Mouse (Mus musculus): Measurements from ENCODE around the gene Cntd1. TPM values are rescaled to one million over a fixed set of nuclear protein-coding genes. Genes with fewer than 3 reads are reported as not detected.
"Not testable (repeated sequence)": the region's sequence is repeated elsewhere in the genome, so short reads cannot be mapped to it uniquely, and the experiment has no call there.

Cntd1 gene
- polyA plus RNA-seq, 1 experiment from 2014 or later = 1.3 TPM

DNA sequence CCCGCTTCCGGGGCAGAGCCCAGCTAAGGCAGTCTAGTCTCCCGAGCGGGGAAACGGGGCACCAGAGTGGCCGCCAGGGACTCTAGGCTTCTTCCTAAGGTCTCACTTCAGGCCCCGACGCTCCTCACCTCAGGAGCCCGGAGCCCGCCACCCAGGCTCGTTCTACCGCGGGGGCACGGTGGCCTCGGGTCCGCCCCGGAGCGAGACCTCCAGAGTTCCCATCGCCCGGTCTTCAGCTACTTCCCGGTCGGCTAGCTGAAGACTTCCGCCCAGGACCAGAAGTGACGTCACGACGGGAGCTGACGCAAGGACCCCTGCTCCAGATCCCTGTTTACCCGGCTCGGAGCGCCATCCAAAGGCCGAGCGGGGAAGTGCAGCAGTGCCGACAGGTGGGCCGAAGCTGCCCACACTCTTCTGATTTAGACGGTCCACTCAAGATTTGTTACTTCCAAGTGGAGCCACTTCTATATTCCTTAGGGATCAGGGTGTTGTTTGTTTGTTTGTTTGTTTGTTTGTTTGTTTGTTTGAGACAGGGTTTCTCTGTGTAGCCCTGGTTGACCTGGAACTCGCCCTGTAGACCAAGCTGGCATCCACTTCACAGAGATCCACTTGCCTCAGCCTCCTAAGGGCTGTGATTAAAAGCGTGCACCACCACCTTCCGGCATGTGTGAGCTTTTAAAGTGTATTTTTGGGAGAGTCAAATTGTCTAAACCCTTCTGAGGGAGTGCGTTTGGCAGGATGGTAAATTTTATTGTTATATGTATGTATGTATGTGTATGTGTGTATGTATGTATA, 23.4 kb downstream of the Cntd1 start, which contains the start of gene Becn1:
Gene Becn1 (minus strand): TSS at position 283 of the 795 bp plus-strand sequence.
- H3K4me3 ChIP-seq = peak within 1 kb of the TSS; percentile 67
- 7% methylated on average over 39 of the region's 39 CpGs for WGBS
- peaks cover 25% of the 10 kb centered on the region for H3K36me3 ChIP-seq
- peak within 1 kb of the TSS; percentile 96 for H3K9ac ChIP-seq
- peak within 1 kb of the TSS; percentile 73 for H3K27ac ChIP-seq
- peaks cover 19% of the 10 kb centered on the region for H3K4me1 ChIP-seq (replicated peaks)
- peak; percentile 95 for ATAC-seq (ENCODE audit: low FRiP score)
- peaks cover 3% of the 10 kb centered on the region; the same call in 1 of the 2 replicates for H3K27me3 ChIP-seq
- no peaks in the 10 kb centered on the region for H3K9me3 ChIP-seq
- H3K4me2 ChIP-seq = peak within 1 kb of the TSS; percentile 99

- Histone ChIP-seq H3K27ac (no peak overlapping the region), H3K4me3 (no peak overlapping the region), H3K9me3 (no peaks in the 10 kb centered on the region), H3K9ac (no peak overlapping the region), H3K4me2 (no peak overlapping the region), H3K4me1 (replicated peaks) (no peaks in the 10 kb centered on the region), H3K36me3 (no peaks in the 10 kb centered on the region), H3K27me3 (peaks cover 11% of the 10 kb centered on the region; the same call in 1 of the 2 replicates)
- WGBS = 42% methylated on average over 5 of the region's 5 CpGs
- no peak for ATAC-seq (ENCODE audit: low FRiP score)
Measured at GRCm38 (mm10) chr11:101307744-101308143, 28.9 kb downstream of the Cntd1 start.

GRCm38 (mm10) chr11:101311083-101311482, 32.3 kb downstream of the Cntd1 start:
- WGBS = 94% methylated on average over 3 of the region's 3 CpGs
- H3K4me3 ChIP-seq = no peak overlapping the region
- peaks cover 11% of the 10 kb centered on the region; the same call in 1 of the 2 replicates for H3K27me3 ChIP-seq
- peaks cover 5% of the 10 kb centered on the region; the same call in 1 of the 2 replicates for H3K4me1 ChIP-seq (replicated peaks)
- H3K27ac ChIP-seq = no peak overlapping the region
- H3K36me3 ChIP-seq = no peaks in the 10 kb centered on the region
- no peak overlapping the region for H3K9ac ChIP-seq
- H3K4me2 ChIP-seq = no peak overlapping the region
- no peak for ATAC-seq (ENCODE audit: low FRiP score)
- H3K9me3 ChIP-seq = no peaks in the 10 kb centered on the region

GRCm38 (mm10) chr11:101312150-101312549, 33.3 kb downstream of the Cntd1 start:
- 79% methylated on average over 3 of the region's 3 CpGs for WGBS
- H3K4me1 ChIP-seq (replicated peaks) = peaks cover 12% of the 10 kb centered on the region

DNA sequence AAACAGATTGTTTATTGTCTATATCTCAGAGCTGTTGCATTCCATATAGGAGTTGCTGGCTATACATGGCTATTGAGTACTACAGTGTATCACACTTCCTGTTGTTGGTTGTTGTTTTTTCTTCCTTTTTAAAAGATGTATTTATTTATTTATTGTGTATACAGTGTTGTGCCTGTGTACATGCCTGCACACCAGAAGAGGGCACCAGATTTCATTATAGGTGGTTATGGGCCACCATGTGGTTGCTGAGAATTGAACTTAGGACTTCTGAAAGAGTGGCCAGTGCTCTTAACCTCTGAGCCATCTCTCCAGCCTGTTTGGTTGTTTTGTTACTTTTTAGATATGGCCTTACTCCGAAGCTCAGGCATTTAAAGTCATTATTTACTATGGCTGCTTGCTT, 35.8 kb downstream of the Cntd1 start:
- Histone ChIP-seq H3K9me3 (no peaks in the 10 kb centered on the region), H3K27me3 (0 out of 2 replicates have a peak, but pooled peaks cover 3% of the 10 kb centered on the region), H3K4me1 (replicated peaks) (peaks cover 23% of the 10 kb centered on the region), H3K9ac (no peak overlapping the region), H3K27ac (no peak overlapping the region), H3K36me3 (peaks cover 16% of the 10 kb centered on the region), H3K4me2 (no peak overlapping the region), H3K4me3 (no peak overlapping the region)
- 97% methylated on average over 1 of the region's 1 CpGs for WGBS
- no peak for ATAC-seq (ENCODE audit: low FRiP score)

More at GRCm38 (mm10) chr11:101312150-101312549, 33.3 kb downstream of the Cntd1 start:
- no peak overlapping the region for H3K27ac ChIP-seq
- no peaks in the 10 kb centered on the region for H3K9me3 ChIP-seq
- H3K9ac ChIP-seq = no peak overlapping the region
- H3K4me3 ChIP-seq = no peak overlapping the region
- H3K27me3 ChIP-seq = peaks cover 8% of the 10 kb centered on the region; the same call in 1 of the 2 replicates
- no peaks in the 10 kb centered on the region for H3K36me3 ChIP-seq
- no peak for ATAC-seq (ENCODE audit: low FRiP score)
- H3K4me2 ChIP-seq = no peak overlapping the region

- peaks cover 22% of the 10 kb centered on the region for H3K36me3 ChIP-seq
- ATAC-seq (ENCODE audit: low FRiP score) = no peak
Measured at GRCm38 (mm10) chr11:101315082-101315650, 36.4 kb downstream of the Cntd1 start.

DNA sequence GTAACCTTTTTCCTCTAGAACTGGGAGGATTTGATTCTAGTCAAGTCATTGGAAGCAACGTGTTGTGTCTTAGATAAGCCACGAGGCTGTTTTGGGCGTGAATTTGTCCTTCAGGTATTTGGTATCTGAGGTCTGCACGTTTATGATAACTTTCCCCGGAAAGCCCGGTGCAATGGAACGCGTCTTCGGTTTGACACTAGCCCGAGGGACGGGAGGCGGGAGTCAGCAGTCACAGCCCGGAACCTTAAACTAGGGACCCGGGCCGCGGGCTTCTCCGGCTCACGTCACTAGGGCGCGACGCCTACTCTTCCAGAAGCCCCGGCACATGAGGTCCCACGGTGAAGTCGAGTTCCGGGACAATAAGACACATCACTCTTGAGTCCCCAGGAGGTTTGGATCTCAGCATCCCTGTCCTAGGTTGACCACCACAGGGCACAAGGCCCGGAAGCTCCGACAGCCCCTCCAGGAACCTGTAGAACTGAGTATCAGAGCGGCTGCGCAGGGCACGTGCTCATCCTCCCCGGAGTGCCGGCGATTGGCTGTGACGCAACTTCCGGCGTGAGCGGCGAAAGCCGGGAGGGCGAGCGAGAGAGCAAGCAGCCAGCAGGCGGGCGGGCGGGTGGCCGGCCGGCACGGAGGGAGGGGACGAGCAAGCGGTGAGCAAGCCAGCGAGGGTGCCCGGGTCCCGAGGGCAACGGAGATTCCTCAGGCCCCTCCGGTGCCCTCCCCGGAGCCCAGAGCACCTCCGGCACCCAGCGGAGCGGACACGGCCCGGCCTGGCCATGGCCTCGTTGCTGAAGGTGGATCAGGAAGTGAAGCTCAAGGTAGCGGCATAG, 37.1 kb downstream of the Cntd1 start, which contains the start of gene Psme3:
Gene Psme3 (plus strand): TSS at position 549 of the 836 bp plus-strand sequence.
- Histone ChIP-seq H3K9ac (peak within 1 kb of the TSS; percentile 87), H3K36me3 (peaks cover 29% of the 10 kb centered on the region), H3K4me2 (peak within 1 kb of the TSS; percentile 100), H3K4me1 (replicated peaks) (peaks cover 23% of the 10 kb centered on the region), H3K27ac (peak within 1 kb of the TSS; percentile 86), H3K4me3 (peak within 1 kb of the TSS; percentile 99), H3K27me3 (no peaks in the 10 kb centered on the region), H3K9me3 (no peaks in the 10 kb centered on the region)
- ATAC-seq (ENCODE audit: low FRiP score) = peak; percentile 95
- under 1% methylated on average over 61 of the region's 62 CpGs for WGBS

More at GRCm38 (mm10) chr11:101315082-101315650, 36.4 kb downstream of the Cntd1 start:
- Histone ChIP-seq H3K4me1 (replicated peaks) (peaks cover 23% of the 10 kb centered on the region), H3K4me3 (peak overlapping the region; percentile 99), H3K27ac (peak overlapping the region; percentile 86), H3K9me3 (no peaks in the 10 kb centered on the region), H3K9ac (peak overlapping the region; percentile 87), H3K27me3 (0 out of 2 replicates have a peak, but pooled peaks cover 2% of the 10 kb centered on the region), H3K4me2 (peak overlapping the region; percentile 100)
- WGBS = 91% methylated on average over 8 of the region's 8 CpGs

DNA sequence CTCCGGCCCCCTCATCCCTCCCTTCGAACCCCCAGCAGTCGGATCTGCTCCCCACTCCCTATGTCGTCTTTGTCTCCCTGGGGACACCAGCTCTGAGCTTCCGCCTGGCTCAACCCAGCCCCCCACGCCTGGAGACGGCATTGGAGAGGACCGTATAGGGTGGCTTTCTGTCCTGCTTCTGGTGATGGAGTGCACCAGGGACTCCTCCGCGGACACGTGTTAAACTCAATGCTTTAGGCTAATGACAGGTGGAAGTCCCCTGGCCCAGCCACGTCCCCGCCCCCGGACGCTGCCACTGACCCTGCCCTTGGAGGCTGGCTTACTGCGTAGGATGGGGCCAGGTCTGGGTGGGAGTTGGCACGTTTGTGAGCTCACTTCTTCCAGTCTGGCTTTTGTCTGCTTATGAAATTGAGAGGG, 37.7 kb downstream of the Cntd1 start:
- H3K9me3 ChIP-seq = no peaks in the 10 kb centered on the region
- H3K27me3 ChIP-seq = no peaks in the 10 kb centered on the region
- WGBS = 2% methylated on average over 17 of the region's 17 CpGs
- H3K27ac ChIP-seq = peak overlapping the region; percentile 86
- H3K4me1 ChIP-seq (replicated peaks) = peaks cover 23% of the 10 kb centered on the region
- ATAC-seq (ENCODE audit: low FRiP score) = peak; percentile 72; the same call in 1 of the 2 replicates
- H3K4me2 ChIP-seq = peak overlapping the region; percentile 100
- peak overlapping the region; percentile 99 for H3K4me3 ChIP-seq
- H3K9ac ChIP-seq = peak overlapping the region; percentile 87
- H3K36me3 ChIP-seq = peaks cover 36% of the 10 kb centered on the region

GRCm38 (mm10) chr11:101323609-101324008, 44.8 kb downstream of the Cntd1 start:
- Histone ChIP-seq H3K9ac (no peak overlapping the region), H3K27ac (no peak overlapping the region), H3K4me2 (no peak overlapping the region), H3K36me3 (peaks cover 80% of the 10 kb centered on the region), H3K9me3 (no peaks in the 10 kb centered on the region), H3K27me3 (no peaks in the 10 kb centered on the region), H3K4me3 (no peak overlapping the region), H3K4me1 (replicated peaks) (no peaks in the 10 kb centered on the region)
- WGBS = 17% methylated on average over 4 of the region's 4 CpGs
- 0 out of 2 replicates have a peak, but pooled peaks have one; percentile 28 for ATAC-seq (ENCODE audit: low FRiP score)

DNA sequence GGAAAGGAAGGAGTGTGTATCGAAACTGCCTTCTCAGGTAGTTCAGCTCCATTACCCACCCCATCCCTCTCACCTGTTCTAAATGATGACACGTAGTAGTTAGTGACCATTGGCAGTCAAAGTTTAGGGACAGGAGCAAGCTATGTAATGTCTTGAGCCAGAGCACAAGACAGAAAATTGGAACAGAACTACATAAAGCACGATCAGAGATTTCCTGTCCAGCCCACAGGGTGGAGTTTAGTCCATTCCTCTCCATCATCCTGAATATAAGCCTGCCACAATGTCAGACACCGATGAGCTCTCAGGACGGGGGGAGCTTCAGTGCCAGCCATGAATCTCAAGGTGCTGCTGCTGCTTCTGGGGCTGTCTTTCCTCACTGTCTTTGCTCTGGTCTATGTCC, 46.0 kb downstream of the Cntd1 start, which contains the start of gene Aoc2:
Gene Aoc2 (plus strand): TSS at position 301 of the 400 bp plus-strand sequence.
- Histone ChIP-seq H3K4me1 (replicated peaks) (0 out of 2 replicates have a peak, but pooled peaks cover 6% of the 10 kb centered on the region), H3K27me3 (no peaks in the 10 kb centered on the region), H3K9me3 (no peaks in the 10 kb centered on the region), H3K4me3 (no peak within 1 kb of the TSS), H3K27ac (no peak within 1 kb of the TSS), H3K36me3 (peaks cover 68% of the 10 kb centered on the region), H3K4me2 (no peak within 1 kb of the TSS), H3K9ac (no peak within 1 kb of the TSS)
- no peak for ATAC-seq (ENCODE audit: low FRiP score)
- 91% methylated on average over 5 of the region's 5 CpGs for WGBS

GRCm38 (mm10) chr11:101325201-101325600, 46.4 kb downstream of the Cntd1 start:
- not testable (repeated sequence) for H3K27ac ChIP-seq; H3K4me2 ChIP-seq; H3K9ac ChIP-seq; H3K9me3 ChIP-seq; H3K27me3 ChIP-seq; H3K4me1 ChIP-seq (replicated peaks); H3K4me3 ChIP-seq; ATAC-seq (ENCODE audit: low FRiP score)
- H3K36me3 ChIP-seq = peaks cover 64% of the 10 kb centered on the region
- WGBS = 95% methylated on average over 11 of the region's 11 CpGs
